Mouse (Mus musculus) G1E (cell line): ENCODE results near the gene Sf1. TPM values are rescaled to one million over a fixed set of nuclear protein-coding genes. Genes with fewer than 3 reads are reported as not detected.
A peak's percentile ranks its signal among the peaks of the same experiment; 100 is the strongest.

ENCODE experiments used
- ATAC-seq: 2 replicates; pipeline ENCODE4 v1.8.0; 2016; ENCODE audit warnings: mild to moderate bottlenecking; ENCODE audit not compliant: insufficient number of reproducible peaks, poor library complexity, low FRiP score, severe bottlenecking; ENCODE audit errors: extremely low read depth
- DNase-seq: peaks from one replicate; pipeline ENCODE4 v3.0.0; 2012; ENCODE audit warnings: low spot score
- H3K27me3 ChIP-seq: 2 replicates; pipeline ENCODE4 v1.6.1; 2012; ENCODE audit warnings: mild to moderate bottlenecking, low read length, inconsistent platforms; ENCODE audit not compliant: insufficient read depth
- H3K36me3 ChIP-seq: replicated peaks from 2 replicates; pipeline ENCODE3; 2012; ENCODE audit warnings: mild to moderate bottlenecking, inconsistent platforms
- H3K4me1 ChIP-seq: 2 replicates; pipeline ENCODE4 v1.6.1; 2012; ENCODE audit warnings: low read depth, low read length, inconsistent platforms, mixed read lengths; ENCODE audit not compliant: insufficient read depth
- H3K4me3 ChIP-seq: 2 replicates; pipeline ENCODE4 v1.5.1; 2012; ENCODE audit warnings: low read depth, mild to moderate bottlenecking, inconsistent platforms, low read length, moderate library complexity, mixed read lengths
- H3K9me3 ChIP-seq: replicated peaks from 2 replicates; pipeline ENCODE4 v1.6.1; 2012; ENCODE audit warnings: inconsistent platforms
- CTCF ChIP-seq: IDR thresholded peaks from 2 replicates; pipeline ENCODE4 v1.5.1; 2012; ENCODE audit warnings: low read depth, low read length, inconsistent platforms, mixed read lengths
- GATA1 ChIP-seq: IDR thresholded peaks from 2 replicates; pipeline ENCODE4 v1.6.1; 2012; ENCODE audit warnings: borderline replicate concordance, low read length, inconsistent platforms, mixed read lengths
- GATA2 ChIP-seq: IDR thresholded peaks from 2 replicates; pipeline ENCODE4 v1.6.1; 2012; ENCODE audit warnings: low read depth, low read length, inconsistent platforms, borderline replicate concordance
- POLR2AphosphoS5 ChIP-seq: IDR thresholded peaks from 2 replicates; pipeline ENCODE4 v1.6.1; 2012; ENCODE audit warnings: low read depth, low read length, inconsistent platforms; ENCODE audit not compliant: insufficient replicate concordance
- TAL1 ChIP-seq: conservative IDR thresholded peaks from 2 replicates; pipeline ENCODE4 v1.6.1; 2012; ENCODE audit warnings: low read depth, low read length, inconsistent platforms, mixed read lengths
- polyA plus RNA-seq: library from polyadenylated mRNA; stranded (reverse); fragments of >175 nt; gene quantifications from 2 replicates; pipeline ENCODE4 v1.2.3, GENCODE M21; 2012
- total RNA-seq, 2 experiments: library from RNA; stranded (forward) in 1 of 2; stranded (reverse) in 1 of 2; fragments of 200-1000 nt in 1 of 2; fragments of >200 nt in 1 of 2; fragmentation: Nextera tagmentation in 1 of 2; gene quantifications; 2 replicates each; pipeline ENCODE4 v1.2.3; 2014 to 2017

The Sf1 gene
- total and polyA plus RNA-seq, 3 experiments, result 104 to 1,720 (median 511) TPM

DNA sequence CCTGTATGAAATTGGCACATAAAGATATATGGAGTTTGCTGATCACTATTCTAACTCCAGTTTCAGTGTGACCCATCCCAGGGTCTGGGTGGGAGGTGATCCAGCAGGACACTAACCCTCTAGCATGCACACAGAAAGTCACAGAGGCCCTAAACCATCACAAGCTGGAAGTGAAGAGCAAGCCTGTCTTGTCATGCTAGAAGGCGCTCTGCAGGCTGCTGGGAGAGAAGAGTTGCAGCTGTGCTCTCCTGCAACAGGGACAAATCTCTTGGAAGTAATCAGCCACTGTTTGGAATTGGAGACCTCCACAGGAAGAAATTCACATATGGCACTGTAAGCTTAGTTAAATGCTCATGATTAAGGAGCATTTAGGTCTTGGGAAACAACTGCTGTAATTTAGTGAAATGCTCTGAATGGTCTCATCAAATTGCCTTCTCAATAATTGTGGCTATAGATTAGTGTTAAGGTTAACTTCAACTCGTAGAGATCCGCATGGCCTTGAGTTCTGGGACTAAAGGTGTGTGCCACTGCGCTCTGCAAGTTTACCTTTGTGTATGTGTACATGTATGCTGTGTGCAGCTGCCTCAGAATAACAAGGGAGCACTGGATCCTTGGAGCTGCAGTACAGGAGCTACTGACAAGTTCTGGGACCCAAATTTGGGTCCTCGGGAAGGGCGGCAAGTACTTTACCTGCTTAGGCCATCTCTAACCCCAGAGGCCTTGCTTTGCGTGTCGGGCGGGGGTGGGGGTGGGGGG, 17.1 kb downstream of the Sf1 start:
- Histone ChIP-seq H3K9me3 (no peaks in the 10 kb centered on the region), H3K36me3 (peaks cover 55% of the 10 kb centered on the region), H3K4me3 (no peak overlapping the region), H3K27me3 (peaks cover 15% of the 10 kb centered on the region; the same call in 1 of the 2 replicates), H3K4me1 (peaks cover 25% of the 10 kb centered on the region)
- ATAC-seq, result no peak
- no peak for DNase-seq
- TF ChIP-seq GATA1 (no peak), TAL1 (no peak), POLR2AphosphoS5 (peak; percentile 41; the same call in 1 of the 2 replicates)

GRCm38 (mm10) chr19:6381238-6381637, 17.7 kb downstream of the Sf1 start:
- peaks cover 49% of the 10 kb centered on the region for H3K36me3 ChIP-seq
- no peak overlapping the region for H3K4me3 ChIP-seq
- no peak for TF ChIP-seq CTCF
- TF ChIP-seq TAL1, result no peak
- no peak for TF ChIP-seq POLR2AphosphoS5
- TF ChIP-seq GATA1, result no peak
- peaks cover 23% of the 10 kb centered on the region for H3K4me1 ChIP-seq
- DNase-seq (no peak), ATAC-seq (no peak)
- H3K27me3 ChIP-seq, result peaks cover 19% of the 10 kb centered on the region; the same call in 1 of the 2 replicates
- H3K9me3 ChIP-seq, result no peaks in the 10 kb centered on the region

GRCm38 (mm10) chr19:6382323-6382924, 18.9 kb downstream of the Sf1 start:
- H3K36me3 ChIP-seq, result peaks cover 37% of the 10 kb centered on the region
- no peak for ATAC-seq

GRCm38 (mm10) chr19:6383470-6383869, 20.0 kb downstream of the Sf1 start:
- peaks cover 14% of the 10 kb centered on the region for H3K4me1 ChIP-seq
- no peak overlapping the region for H3K4me3 ChIP-seq
- no peak for ATAC-seq
- peaks cover 26% of the 10 kb centered on the region for H3K36me3 ChIP-seq
- TF ChIP-seq POLR2AphosphoS5 (no peak), CTCF (no peak), GATA1 (no peak), TAL1 (no peak), GATA2 (no peak)
- peaks cover 37% of the 10 kb centered on the region for H3K27me3 ChIP-seq
- H3K9me3 ChIP-seq, result no peaks in the 10 kb centered on the region
- DNase-seq, result no peak

More at GRCm38 (mm10) chr19:6382323-6382924, 18.9 kb downstream of the Sf1 start:
- no peak overlapping the region for H3K4me3 ChIP-seq
- H3K27me3 ChIP-seq, result peaks cover 31% of the 10 kb centered on the region
- no peaks in the 10 kb centered on the region for H3K9me3 ChIP-seq
- TF ChIP-seq CTCF, result no peak
- TF ChIP-seq POLR2AphosphoS5, result no peak
- no peak for TF ChIP-seq GATA2
- TF ChIP-seq GATA1, result no peak
- no peak for TF ChIP-seq TAL1
- no peak for DNase-seq
- peaks cover 22% of the 10 kb centered on the region for H3K4me1 ChIP-seq

DNA sequence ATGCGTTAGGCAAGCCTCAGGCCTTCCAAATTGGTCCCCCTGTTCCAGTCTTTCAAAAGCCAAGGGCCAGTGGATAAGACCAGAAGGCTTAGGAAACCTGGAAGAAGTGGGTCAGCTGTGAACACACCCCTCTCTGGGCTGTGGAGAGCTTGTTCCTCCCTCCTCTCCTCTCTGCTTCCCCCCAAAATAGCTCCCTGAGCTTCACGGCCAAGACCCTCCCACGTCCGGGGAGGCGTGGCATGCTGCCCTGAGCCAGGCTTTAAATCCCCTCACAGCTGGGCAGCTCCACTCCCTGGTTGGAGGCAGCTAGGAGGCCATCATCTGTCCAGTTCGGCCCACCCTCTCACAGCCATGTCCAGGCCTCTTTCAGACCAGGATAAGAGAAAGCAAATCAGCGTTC, 20.6 kb downstream of the Sf1 start, which contains the start of gene Pygm:
TSS of gene Pygm (plus strand) at position 272 of the 400 bp plus-strand sequence.
- peaks cover 9% of the 10 kb centered on the region; the same call in 1 of the 2 replicates for H3K4me1 ChIP-seq
- H3K27me3 ChIP-seq, result peaks cover 43% of the 10 kb centered on the region
- no peak for ATAC-seq

GRCm38 (mm10) chr19:6384954-6385353, 21.5 kb downstream of the Sf1 start:
- H3K9me3 ChIP-seq, result no peaks in the 10 kb centered on the region
- H3K4me3 ChIP-seq, result no peak overlapping the region
- H3K36me3 ChIP-seq, result peaks cover 13% of the 10 kb centered on the region
- no peak for DNase-seq
- H3K4me1 ChIP-seq, result peaks cover 15% of the 10 kb centered on the region
- peaks cover 50% of the 10 kb centered on the region for H3K27me3 ChIP-seq
- TF ChIP-seq CTCF (no peak), POLR2AphosphoS5 (no peak), GATA2 (no peak), TAL1 (no peak), GATA1 (no peak)
- no peak for ATAC-seq

More for the DNA sequence above, 20.6 kb downstream of the Sf1 start, which contains the start of gene Pygm:
- H3K36me3 ChIP-seq, result peaks cover 20% of the 10 kb centered on the region
- TF ChIP-seq GATA1 (no peak), POLR2AphosphoS5 (no peak), TAL1 (no peak), GATA2 (no peak), CTCF (no peak)
- DNase-seq, result no peak
- H3K9me3 ChIP-seq, result no peaks in the 10 kb centered on the region
- H3K4me3 ChIP-seq, result no peak within 1 kb of the TSS

GRCm38 (mm10) chr19:6385419-6385818, 21.9 kb downstream of the Sf1 start:
- no peak for ATAC-seq
- no peaks in the 10 kb centered on the region for H3K9me3 ChIP-seq
- peaks cover 9% of the 10 kb centered on the region for H3K36me3 ChIP-seq
- H3K4me3 ChIP-seq, result no peak overlapping the region
- no peak for TF ChIP-seq CTCF
- no peak for TF ChIP-seq GATA1
- no peak for TF ChIP-seq POLR2AphosphoS5
- TF ChIP-seq TAL1, result no peak
- TF ChIP-seq GATA2, result no peak
- peaks cover 50% of the 10 kb centered on the region for H3K27me3 ChIP-seq
- peaks cover 15% of the 10 kb centered on the region for H3K4me1 ChIP-seq
- DNase-seq, result no peak
